Mouse (Mus musculus): ENCODE data around the gene Smg6. TPM values are rescaled to one million over a fixed set of nuclear protein-coding genes. Genes with fewer than 3 reads are reported as not detected.

Gene Smg6
- total RNA-seq, 2 experiments from 2014 or later = 13.4 to 18.3 TPM

- no peak for ATAC-seq (ENCODE audit: poor library complexity, severe bottlenecking)
Observed at GRCm38 (mm10) chr11:75046638-75047037, 121.0 kb downstream of the Smg6 start.

- ATAC-seq (ENCODE audit: poor library complexity, severe bottlenecking) = no peak
Observed at GRCm38 (mm10) chr11:75047066-75047465, 121.4 kb downstream of the Smg6 start.

DNA sequence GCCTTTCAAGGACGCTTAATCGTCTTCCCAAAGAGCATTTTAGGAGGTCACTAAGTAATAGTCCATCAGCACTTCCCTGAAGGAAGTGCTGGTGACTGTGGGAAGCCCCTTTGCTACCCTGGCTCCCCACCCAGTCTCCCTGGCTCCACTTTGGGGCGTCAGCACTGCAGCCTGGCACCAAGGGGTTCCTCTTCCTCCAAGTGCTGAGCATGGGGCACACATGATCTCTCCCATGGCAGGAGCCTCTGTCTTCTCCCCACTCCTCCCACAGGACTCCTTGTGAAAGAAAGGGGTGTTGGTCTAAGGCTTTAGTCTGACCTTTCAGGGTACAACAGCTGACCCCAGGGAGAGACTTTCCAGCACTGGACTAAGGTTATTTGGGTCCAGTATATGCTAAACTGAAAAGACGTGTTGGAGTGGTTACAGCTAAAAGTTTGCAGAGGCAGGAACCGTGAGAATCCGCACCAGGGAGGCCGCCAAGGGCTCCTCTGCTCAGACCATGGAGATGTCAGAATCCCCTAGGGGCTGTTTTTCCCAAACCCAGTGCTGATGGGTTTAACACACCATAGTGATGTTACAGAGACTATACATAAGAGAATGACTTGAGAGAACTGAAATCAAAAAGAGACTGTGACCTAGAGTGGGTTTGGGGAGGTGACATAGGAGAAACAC lies 122.2 kb downstream of the Smg6 start:
- ATAC-seq (ENCODE audit: poor library complexity, severe bottlenecking) = no peak

DNA sequence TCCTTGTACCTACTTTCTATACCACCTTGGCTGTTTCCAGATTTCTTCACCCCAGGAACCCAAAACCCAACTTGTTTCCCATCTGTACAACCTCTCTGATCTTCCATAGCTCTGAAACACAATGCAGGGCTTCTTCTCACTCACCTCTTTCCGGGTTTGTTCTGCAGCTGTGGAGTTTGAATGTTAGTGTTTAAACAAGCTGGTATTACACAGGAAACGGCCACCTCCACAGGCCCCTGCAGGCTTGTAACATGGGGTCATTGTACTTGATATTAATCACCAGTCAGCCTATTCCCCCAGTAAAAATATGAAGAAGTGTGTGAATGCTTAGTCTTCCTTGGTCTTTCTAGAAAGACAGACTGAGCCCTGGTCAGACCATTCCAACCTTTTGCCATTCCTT lies 123.5 kb downstream of the Smg6 start:
- no peak for ATAC-seq (ENCODE audit: poor library complexity, severe bottlenecking)

- ATAC-seq (ENCODE audit: poor library complexity, severe bottlenecking) = no peak
Observed at GRCm38 (mm10) chr11:75049807-75050206, 124.2 kb downstream of the Smg6 start.

DNA sequence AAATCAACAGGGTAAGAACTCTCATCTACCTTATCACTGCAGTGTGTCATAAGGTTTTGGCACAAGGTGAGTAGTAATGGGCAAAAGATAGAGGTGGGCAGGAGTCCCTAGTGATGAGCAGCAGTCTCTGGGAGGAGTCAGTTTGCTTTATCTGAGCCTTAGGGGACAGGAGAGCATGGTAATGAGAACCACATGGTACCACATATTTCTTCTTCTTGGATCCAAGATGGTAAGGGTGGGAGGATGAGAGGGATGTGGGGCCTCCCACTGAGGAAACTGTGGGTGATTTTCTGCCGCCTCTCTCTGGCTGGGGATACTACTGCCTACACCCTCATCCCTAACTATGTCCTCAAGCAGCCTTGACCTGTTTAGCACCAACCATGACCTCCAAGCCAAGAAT lies 125.6 kb downstream of the Smg6 start:
- ATAC-seq (ENCODE audit: poor library complexity, severe bottlenecking) = no peak

GRCm38 (mm10) chr11:75051712-75052550 lies 126.3 kb downstream of the Smg6 start:
- ATAC-seq (ENCODE audit: poor library complexity, severe bottlenecking) = no peak

- ATAC-seq (ENCODE audit: poor library complexity, severe bottlenecking) = no peak
Observed at GRCm38 (mm10) chr11:75053020-75053419, 127.4 kb downstream of the Smg6 start.

- ATAC-seq (ENCODE audit: poor library complexity, severe bottlenecking) = no peak
Observed at GRCm38 (mm10) chr11:75053722-75054121, 128.1 kb downstream of the Smg6 start.

GRCm38 (mm10) chr11:75054184-75054877 lies 128.7 kb downstream of the Smg6 start:
- ATAC-seq (ENCODE audit: poor library complexity, severe bottlenecking) = no peak

- no peak for ATAC-seq (ENCODE audit: poor library complexity, severe bottlenecking)
Observed at GRCm38 (mm10) chr11:75054878-75055214, 129.2 kb downstream of the Smg6 start.

DNA sequence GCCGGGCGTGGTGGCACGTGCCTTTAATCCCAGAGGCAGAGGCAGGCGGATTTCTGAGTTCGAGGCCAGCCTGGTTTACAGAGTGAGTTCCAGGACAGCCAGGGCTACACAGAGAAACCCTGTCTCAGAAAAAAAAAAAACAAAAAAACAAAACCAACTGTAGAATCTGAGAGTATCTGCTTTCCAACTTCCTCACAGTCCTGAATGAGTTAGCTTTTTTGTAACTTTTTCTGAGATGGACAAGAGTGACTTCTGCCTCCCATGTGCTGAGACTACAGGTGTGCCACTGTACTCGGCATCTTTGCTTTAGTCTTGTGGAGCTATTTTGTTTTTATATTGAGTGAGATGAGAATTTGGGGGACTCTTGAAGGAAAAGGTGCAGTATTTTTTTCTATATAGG lies 137.0 kb downstream of the Smg6 start:
- ATAC-seq (ENCODE audit: poor library complexity, severe bottlenecking) = no peak

DNA sequence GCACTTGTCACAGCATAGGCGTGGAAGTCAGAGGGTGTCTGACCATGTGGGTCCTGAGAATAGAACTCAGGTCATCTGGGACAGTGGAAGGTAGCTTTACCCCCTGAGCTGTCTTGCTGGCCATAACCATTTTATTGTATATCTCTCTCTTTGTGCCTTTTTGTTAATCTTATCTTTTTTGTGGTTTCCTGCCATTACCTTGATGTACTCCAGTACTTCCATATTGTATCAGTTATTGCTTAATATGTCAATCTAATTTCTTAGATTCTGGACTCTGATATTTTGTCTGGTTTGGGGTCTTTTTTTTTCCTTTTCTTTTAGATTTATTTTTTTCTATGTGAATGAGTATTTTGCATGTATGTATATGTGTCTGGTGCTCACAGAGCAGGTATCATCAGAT lies 138.6 kb downstream of the Smg6 start:
- no peak for ATAC-seq (ENCODE audit: poor library complexity, severe bottlenecking)

DNA sequence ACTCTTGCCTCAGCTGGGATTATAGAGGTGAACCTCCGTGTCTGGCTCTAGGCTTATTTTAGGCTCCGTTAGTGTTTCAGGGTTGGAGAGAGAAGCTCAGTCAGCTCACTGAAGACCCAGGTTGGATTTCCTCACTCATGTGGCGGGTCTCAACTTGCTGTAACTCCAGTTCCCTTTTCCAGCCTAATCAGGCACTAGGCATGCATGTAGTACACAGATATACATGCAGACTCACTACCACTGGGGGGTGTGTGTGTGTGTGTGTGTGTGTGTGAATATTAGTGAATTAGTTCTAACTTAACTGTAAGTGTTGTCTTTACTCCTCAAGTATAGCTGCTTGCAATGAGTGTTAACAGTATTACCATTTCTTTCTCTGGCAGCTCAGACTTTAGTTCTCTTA lies 145.7 kb downstream of the Smg6 start:
- ATAC-seq (ENCODE audit: poor library complexity, severe bottlenecking) = peak; percentile 64

DNA sequence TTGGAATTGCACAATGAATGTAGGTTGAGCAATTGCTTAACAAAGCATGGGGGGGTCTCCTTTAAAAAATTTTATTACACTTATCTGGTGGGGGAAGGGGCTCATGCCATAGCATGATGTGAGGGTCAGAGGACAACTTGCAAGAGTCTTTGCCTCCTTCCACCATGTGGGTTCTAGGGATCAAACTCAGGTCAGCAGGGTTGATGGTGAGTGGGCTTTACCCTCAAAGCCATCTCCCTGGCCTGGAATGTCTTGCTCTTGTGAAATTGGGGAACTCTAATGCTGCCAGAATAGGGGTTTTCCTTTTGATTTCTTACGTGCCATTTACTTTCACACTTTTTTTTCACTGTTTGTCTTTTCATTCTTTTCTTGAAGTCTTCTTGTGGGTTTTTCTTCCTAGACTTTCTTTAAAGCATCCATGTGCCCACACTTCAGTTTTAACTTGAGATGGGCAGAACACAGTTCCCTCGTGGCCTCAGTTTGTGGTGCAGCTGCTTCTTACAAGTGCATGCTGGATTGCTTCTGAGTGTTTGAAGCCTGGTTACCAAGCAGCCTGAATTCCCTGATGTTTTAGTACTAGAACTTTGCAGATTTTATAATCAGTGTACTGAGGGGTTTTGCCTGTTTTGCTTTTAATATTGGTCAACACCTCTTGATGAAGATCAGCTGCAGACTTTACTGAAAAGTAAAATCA lies 147.5 kb downstream of the Smg6 start:
- ATAC-seq (ENCODE audit: poor library complexity, severe bottlenecking) = no peak

- no peak for ATAC-seq (ENCODE audit: poor library complexity, severe bottlenecking)
Observed at GRCm38 (mm10) chr11:75073696-75074095, 148.1 kb downstream of the Smg6 start.

DNA sequence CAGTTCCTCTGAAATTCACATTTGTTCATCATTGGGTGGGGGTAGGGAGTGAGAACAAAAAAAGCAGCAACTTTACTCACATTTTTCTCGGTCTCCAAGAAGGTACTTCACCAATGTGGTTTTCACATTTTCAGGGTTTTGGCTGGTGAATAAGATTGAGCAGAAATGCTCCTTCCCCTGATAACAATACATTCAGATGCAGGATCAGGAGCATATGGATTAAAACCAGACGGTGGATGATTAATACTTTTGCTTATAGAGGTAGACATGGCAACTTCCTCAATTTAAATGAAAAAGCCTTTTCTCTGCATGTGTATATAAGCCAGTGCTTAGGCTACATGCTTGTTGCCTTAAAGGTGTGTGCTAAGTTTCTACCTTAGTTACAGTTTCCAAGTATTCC lies 148.9 kb downstream of the Smg6 start:
- no peak for ATAC-seq (ENCODE audit: poor library complexity, severe bottlenecking)

DNA sequence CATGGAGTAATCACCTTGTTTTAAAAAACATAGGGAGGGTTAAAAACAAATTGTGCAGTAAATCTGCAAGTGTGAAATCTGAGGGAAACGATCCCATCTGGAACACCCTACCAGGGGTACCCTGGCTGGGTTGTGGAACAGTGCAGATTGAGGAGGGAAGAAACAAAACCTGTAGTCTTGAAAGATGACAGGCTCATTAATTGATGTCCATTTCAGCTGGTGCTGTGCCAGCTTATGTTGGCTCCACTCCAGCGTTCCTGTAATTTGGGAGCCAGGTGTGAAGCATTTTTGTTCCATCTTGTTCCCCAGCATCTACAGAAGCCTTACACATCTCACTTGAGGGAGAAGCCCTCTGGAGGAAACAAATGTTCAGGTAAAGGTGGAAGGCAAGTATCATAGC lies 153.0 kb downstream of the Smg6 start:
- ATAC-seq (ENCODE audit: poor library complexity, severe bottlenecking) = no peak

- no peak for ATAC-seq (ENCODE audit: poor library complexity, severe bottlenecking)
Observed at GRCm38 (mm10) chr11:75083031-75083430, 157.4 kb downstream of the Smg6 start.

GRCm38 (mm10) chr11:75092159-75092558 lies 166.5 kb downstream of the Smg6 start:
- peak; percentile 89 for ATAC-seq (ENCODE audit: poor library complexity, severe bottlenecking)

- peak; percentile 52 for ATAC-seq (ENCODE audit: poor library complexity, severe bottlenecking)
Observed at GRCm38 (mm10) chr11:75092656-75093055, 167.0 kb downstream of the Smg6 start.
